Mouse (Mus musculus) CD4-positive helper T cell, adult 2 months (primary cell): ENCODE measurements at regions not wholly inside any gene's neighbourhood (a gene's known extent, or its start where the extent isn't known, plus 50 kb on each side); places are given as distances from the start of the nearest gene placed in this dataset.

Experiments used
- DNase-seq: peaks from one replicate; pipeline ENCODE4 v3.0.0-alpha.2; 2012; ENCODE audit warnings: low read depth, missing footprints, low spot score

DNA sequence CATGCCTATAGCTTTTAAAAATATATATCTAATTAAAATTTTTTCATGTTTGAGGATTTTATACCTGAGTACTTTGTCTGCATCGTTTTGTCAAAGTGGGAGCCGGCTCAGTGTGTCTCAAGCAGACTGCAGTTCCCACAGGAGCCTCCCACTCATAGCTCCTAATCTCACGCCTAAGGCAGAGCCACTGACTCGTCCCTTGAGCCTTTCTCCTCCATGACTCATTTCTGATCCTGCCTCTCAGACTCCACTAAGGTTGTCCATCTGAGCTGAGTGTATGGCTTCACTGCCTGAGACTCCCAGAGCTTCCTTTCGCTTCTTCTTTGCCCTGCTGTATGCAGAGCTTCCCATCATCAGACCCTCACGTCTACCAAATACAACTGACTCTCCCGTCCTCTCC is 98.8 kb downstream of the Efnb2 start:
- no peak for DNase-seq

DNA sequence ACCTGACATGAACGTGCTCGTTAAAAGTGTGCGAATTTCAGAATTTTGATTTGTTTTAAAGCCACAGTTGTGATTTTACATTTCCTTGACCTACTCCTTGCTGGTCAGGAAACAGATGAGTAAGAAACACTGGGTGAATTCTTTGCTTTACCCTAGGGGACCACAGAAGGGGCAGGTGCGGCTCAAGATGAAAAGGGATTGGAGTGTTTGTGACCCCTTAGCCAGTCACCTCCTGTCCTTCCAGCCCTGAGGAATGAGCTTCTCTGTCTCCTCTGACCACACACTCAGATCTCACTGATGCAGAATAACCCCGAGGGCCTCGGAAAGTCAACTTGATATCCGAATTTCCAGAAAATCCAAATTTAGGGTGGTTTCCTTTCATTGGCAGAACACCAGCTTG is 103.0 kb downstream of the Efnb2 start:
- no peak for DNase-seq

DNA sequence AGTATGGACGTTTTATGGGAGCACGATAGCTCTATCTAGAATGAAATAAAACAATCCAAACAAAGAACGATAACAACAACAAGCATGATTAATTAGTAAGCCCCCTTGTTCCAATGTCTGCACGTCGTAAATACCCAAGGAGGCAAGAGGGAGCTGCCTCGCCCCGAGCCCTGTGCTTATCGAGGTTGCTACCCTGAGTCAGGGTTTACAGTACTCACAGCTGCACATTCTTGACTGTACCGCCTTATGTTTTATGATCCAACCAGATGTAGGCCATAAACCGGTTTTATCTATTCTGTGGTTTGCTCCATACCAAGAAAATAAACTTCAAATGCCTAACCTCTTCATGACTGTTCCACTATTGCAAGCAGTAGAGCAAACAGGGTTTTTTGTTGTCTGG is 104.9 kb downstream of the Efnb2 start:
- DNase-seq: no peak

DNA sequence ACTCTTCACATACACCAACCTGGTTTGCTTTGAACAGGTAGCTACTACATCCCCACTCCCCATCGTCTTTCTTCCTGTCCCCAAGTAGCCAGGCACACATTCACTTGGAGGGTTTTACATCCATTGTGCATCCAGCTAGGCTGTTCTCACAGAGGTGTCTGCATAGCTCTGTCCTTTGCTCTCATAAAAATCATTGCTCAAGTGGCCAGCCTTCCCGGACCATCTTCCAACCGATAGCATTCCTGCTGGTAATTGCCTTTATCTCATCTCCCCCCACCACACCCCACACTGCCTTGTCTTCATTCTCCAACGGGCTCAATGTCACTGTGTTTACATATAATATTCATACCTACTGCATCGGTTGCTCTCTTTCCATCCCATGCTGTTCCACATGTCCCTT is 106.4 kb downstream of the Efnb2 start:
- DNase-seq: no peak

DNA sequence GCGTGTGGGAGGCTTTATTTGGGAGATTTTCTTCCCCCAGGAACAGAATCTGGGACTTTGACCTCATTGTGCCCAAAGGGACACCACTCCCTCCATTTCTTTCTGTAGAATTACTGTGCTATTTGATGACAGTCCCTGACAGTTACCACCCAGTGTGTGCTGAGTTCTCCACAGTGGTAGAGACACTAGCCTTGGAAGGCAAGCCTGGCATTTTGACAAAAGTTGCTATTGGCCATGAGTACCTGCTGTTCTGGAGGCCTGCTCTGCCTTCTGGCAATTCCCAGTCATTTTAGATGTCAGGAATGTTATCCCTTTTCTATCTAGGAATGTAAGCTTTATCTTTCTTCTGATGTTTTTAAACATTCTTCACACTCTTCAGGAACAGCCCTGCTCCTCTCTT is 108.3 kb downstream of the Efnb2 start:
- no peak for DNase-seq

DNA sequence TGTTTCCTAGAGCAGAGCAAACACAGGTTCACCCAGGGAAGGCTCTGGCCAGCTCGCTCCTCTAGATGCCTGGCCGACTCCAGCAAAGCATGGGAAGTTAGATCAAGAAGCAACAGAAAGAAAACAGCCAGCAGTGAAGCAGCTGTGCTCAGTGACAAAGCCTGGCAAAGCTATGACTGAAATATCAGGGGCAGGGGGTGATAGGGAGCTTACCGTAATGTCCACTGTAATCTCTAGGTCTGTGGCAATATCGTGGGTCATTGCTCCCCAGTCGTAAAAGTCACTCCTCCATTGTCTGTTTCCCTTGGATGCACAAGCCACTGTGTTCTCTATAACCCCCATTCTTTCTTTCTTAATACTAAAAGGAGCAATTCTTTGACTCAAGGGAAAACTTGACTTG is 124.4 kb downstream of the Efnb2 start:
- DNase-seq: no peak

DNA sequence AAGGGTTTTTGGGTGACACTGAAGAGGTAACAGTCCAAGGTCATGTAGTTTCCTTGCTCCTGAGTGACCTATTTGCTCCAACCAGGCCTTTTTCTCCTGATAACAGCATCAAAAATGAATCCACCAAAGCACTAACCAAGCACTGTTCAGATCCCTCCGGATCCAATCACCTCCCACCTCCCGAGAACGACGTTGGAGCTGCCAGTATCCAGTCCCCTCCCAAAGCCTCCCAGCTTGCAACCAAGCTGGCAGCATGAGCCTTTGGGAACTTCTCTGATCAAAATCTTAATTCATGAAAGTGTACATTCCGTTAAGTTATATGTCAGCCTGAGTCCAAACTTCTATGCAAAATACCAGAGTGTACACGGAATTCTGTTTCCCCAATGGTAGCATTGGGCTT is 126.3 kb downstream of the Efnb2 start:
- no peak for DNase-seq

DNA sequence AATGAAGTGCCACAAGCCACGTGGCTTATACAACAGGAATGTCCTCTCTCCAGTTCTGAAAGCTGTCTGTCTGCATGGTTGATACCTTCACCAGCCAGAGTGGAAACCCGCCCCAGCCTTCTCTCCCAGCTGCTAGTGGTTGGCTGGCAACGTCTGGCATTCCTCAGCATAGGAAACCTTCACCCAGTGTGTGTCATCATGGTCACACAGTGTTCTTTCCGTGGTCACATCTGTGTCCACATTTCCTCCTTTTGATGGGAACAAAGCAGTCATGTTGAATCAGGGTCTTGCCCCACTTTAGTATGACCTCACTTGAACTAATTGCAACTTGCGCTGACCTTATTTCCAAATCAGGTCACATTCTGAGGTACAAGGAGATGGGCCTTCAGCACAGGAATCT is 128.1 kb downstream of the Efnb2 start:
- no peak for DNase-seq

DNA sequence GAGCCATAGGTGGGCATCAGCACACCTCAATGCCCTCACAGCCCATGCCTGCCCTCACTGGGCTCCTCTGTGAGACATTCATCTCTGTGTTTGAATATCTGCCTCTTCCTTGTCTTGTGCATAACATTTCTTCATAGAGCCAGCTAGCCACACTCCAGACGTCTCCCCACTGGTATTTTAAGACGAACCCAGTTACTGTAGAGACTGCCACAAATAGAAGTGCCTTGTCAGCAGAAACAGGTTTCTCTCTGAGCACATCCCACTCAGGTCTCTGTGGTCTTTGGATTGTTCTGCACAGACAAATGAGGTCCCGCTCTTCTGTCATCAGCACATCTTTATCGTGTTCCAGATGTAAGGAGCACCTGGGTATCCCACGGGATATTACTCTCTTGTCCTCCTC is 130.5 kb downstream of the Efnb2 start:
- no peak for DNase-seq

DNA sequence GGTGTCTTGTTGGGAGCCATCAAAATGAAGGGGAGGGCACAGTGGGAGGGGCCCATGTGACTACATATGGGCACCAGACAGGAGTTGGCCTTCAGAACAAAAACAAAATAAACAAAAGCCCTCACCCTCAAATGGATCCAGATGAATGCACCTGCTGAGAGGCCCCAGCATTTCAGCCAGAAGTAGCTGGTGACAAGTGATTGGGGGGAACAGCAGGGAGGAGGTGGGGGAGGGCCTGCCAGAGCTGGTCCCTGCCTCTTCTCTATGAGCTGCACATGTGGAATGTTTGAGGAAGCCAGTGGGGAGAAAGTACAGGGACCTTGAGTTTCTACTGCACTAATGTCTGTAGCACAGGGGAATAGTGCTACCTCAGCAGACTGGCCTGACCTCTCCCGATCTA is 139.5 kb downstream of the Efnb2 start:
- no peak for DNase-seq

DNA sequence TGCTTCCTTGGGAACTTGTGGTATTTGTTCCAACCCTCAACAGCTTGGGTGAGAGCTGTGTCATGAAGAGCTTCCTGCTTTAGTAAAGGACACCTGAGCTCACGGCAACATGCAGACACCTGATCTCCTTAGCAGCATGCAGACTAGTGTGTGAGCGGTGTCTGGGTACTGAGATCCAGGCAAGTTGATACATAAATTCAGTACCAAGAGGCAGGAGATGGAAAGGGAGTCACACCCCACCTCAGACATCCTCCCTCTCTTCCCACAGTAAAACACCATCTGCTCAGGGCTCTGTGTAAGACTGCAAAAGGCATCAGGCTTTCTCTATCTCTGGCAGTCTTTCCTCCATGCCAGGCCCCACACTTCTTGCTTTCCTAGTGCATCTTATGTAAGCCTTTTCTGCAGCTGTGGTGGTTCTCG is 141.3 kb downstream of the Efnb2 start:
- DNase-seq: no peak

DNA sequence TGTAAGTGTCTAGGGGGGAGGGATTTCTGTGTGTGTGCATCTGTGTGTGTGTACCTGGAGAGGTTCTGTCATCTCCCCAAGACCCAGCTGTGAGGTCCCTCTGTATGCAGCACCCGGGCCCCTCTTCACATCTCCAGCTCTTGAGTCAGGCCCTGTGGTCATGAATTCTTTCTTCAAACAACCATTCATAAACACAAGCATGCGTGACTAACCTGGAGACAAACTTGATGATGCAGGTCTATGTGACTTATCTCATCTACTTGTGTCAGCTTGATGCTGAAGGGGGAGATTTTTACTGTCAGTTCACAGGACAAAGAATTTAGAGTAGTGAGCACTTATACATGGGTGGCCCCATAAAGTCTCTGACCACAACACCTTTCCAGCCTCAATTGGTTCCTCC is 143.4 kb downstream of the Efnb2 start:
- DNase-seq: no peak

DNA sequence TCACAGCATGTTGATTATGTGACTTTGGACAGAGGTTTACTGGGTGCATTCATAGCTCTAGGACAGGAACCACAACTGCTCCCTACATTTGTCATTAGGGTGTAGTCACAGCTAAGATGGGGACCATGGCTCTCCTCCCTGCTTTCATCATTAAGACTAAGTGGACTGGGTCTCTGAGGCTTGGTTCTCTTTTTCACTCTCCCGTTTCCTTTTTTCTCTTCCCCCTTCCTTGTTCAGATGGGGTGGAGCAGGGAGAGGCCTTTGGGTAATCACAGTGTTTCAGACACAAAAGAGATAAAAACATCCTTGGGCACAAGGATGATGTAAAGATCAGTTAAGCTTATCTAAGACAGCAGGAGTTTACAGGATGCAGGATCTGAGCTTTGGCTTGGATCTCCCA is 144.8 kb downstream of the Efnb2 start:
- no peak for DNase-seq

DNA sequence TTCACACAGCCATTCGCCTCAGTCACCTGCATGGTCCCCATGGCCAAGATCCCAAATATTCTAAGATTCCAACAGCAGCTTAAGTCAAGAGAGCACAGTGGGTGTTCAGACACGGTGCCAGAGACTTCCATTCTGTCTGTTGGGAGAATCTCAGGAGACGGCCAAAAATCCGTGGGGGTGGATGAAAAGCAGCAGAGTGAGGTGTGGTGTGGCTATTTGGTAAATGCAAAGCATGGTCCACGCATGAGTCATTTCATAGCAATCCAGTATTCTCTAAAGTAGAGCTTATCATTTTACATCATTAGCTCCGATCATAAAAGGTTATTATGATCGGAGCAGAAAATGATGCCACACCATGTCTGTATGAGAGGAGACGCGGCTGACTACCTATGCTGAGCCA is 161.1 kb downstream of the Efnb2 start:
- DNase-seq: no peak

DNA sequence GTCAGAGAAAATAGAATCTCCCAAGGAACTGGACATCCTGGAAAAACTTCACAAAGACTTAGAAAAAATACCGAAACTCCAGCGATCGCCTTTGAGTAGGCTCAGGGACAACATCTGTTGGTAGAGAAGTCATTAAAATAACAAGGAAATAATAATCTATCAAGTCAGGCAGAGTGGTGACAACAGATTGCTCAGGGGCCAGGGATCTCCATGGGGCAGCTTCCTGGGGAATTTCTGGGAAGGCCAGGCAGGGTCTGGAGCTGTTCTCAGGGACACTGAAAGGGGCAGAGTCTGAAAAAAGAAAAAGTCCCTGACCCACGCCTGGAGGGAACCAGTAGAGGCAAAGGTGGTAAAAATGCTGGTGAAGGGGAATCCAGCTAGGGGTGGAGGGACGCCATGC is 162.3 kb downstream of the Efnb2 start:
- no peak for DNase-seq

DNA sequence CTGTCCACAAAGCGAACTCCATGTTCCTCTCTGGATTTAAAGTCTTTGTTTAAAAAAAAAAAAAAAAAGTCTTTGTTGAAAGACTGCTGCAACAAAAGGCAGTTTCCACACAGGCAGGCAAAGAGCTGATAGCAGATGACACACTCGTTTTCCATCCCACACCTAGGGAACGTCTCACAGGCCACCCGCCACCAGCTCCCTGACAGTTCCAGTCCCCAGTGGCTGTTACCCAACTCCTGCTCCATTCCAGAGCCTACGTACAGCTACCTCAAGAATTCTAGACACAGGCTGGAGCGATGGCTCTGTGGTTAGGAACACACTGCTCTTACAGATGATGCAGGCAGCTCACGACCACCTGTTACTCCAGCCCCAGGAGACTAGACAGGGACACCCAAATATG is 165.6 kb downstream of the Efnb2 start:
- DNase-seq: no peak

DNA sequence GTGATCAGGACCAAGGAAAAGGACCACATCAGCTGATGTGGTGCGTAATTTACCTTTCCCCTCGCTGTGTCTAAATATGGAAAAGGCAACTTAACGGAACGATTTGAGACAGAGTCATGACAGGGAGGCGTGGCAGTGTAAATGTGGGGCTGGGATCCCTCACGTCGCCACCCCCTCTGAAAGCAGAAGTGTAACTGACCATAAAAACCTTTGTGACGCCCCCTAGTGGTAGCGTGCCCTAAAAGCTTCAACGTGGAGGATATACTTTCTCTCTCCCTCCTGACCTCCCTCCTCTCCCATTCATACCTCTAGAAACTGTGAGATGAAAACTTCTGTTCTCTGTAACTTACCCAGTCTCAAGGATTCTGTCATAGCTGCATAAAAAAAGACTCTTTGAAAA is 166.8 kb downstream of the Efnb2 start:
- DNase-seq: no peak

DNA sequence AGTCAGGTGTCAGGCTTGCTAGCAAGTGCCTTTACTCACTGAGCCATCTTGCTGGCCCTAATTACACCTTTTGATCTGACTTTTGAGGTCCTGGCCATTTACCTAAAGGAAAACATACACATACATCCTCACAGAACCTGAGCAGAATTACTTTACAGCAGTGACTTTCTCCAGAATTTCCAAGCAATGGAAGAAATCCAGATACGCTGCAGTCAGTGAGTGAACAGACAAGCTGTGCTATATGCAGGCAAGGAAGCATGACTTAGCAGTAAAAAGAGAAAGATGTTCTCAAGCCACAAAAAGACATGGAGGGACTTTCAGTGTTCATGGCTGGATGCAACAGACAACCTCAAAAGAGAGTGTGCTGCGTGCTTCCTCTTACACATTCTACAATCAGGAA is 169.1 kb downstream of the Efnb2 start:
- no peak for DNase-seq

DNA sequence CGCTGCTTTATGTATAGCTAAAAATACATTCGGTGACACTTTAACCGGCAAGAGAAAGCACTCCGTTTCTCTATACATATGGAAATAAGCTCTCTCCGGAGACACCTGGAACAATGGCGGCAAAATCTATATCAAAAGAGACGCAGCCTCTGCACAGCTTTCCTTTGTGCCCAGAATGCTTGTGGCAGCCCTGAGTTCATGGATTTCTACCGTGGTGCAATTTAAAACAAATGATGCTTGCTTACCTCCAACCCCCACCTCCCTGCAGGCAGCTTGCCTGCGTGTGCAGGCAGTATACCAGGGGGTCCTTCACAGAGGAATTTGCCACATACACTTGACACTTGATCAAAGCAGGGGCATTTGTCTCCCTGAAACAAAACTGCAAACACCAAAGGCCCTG is 171.3 kb downstream of the Efnb2 start:
- no peak for DNase-seq

DNA sequence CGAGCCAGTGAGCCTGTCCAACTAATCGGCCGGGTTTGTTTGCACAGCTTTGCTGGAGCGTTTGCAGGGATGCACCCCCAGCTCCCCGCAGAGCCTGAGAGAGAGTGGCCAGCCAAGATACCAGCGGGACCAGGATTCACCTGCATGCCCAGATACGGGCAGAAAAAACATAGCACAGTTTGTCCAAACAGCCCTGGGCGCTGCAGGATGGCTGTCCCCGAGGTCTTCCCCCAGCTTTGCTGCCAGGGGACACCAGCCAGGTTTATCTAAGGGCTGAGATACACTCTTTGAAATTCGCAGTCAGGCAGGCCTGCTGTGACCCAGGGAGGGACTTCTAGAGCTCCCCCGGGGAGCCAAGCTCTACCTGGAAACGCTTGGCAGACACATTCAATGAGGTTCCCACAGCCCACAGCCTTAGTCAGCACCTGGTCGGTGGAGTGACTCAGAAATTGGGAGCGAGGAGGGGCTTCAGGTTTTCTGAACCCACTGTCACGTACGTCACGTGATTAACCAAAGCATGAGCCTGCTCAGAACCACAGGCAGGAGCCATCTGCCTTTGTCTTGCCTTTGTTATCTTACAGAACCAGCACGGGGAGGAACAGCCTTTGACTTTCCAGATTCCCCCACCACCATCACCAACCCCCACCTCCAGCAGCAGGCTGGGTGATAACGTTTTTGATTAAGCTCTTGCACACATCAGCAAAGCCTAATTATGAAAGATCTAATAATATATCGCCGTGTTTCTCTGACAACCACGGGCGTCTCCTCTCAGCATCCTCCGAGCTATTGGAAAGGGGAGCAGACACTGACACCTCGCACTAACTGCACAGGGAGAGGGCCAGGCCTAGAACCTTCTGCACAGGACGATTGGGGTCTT is 172.1 kb downstream of the Efnb2 start:
- DNase-seq: no peak

DNA sequence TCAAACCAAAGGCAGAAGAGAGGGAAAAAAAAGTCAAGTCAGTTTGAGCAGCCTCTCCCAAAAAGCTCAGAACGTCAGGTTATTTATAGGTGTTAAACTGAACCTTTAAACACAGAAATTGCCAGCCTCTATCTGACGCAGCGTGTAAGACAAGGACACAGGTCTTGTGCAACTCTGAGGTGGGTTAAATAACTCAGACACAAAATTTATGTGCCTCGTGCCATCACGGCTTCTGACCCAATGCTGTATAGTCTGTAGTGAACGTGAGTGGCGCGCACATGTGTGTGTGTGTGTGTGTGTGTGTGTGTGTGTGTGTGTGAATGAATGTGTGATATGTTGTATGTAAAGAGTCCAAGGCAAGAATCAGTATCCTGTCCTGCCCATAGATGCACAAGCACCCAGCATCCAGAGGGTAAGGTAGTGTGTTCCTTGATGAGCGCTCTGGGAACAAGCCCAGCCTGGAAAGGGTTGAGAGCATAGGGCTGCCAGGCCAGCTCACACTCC is 172.8 kb downstream of the Efnb2 start:
- no peak for DNase-seq

DNA sequence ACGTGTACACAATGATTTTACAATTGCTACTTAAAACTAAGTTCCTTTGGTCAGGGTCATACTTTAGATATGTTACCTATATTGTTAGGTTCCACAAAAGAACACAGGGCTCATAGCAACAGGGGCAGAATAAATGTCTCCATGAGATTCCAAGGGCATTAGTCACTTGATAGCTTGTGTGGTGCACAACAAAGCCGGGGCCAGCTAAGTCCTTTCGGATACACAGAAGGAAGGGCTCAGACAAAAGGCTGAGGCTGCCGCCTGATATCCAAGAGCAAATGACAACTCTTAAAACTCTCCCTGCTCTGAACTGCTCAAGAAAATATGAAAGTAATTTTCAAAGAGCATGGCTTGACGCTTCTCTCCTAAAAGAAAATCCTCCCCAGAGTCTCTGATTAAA is 173.3 kb downstream of the Efnb2 start:
- DNase-seq: no peak

DNA sequence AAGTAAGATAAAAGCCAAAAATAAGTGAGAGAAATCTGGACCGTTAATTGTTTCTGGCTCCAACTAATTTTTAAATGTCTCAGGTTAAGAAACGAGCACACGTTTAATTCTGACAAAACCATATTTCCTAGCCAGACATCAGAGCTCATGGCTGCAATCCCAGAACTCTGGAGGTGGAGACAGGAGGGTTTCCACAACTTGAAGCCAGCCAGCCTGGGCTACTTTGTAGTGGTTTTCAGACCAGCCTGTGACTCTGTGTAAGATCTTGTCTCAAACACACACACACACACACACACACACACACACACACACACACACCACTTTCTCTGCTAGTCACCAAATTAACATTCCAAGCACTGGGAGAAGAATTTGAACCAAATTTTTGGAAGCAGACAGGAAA is 174.2 kb downstream of the Efnb2 start:
- no peak for DNase-seq

DNA sequence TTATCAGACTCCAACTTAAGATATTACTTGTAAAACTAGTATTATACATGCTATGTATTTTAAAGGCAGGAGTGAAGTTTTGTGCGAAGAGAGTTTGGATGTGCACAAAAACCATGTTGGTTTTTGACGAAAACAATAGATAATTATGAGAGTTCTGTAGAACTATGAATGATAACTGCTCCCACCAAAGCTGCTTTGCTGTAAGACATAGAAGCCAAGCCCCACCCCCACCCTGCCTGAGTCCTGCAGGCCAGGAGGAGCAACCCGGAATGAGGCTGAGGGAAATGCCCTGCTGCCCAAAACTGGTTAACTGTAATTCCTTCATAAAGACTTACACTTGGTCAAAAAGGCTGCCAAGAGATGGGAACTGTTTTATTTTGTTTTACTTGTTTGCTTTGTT is 175.8 kb downstream of the Efnb2 start:
- DNase-seq: no peak
